Mouse (Mus musculus) CH12.LX (cell line): ENCODE data around the gene Pold1. TPM values are rescaled to one million over a fixed set of nuclear protein-coding genes. Genes with fewer than 3 reads are reported as not detected.

ENCODE experiments used
- DNase-seq: peaks from one replicate; pipeline ENCODE4 v3.0.0-alpha.2; 2013; ENCODE audit errors: extremely low read depth
- H3K27ac ChIP-seq: 2 replicates; pipeline ENCODE4 v1.5.1; 2012; ENCODE audit warnings: low read depth, mild to moderate bottlenecking, control low read depth, moderate library complexity; ENCODE audit not compliant: insufficient read depth
- H3K27me3 ChIP-seq: replicated peaks from 2 replicates; pipeline ENCODE3; 2012; ENCODE audit warnings: inconsistent platforms
- H3K36me3 ChIP-seq, 2 experiments: replicated peaks in 1 of 2; 2 replicates each; pipeline versions ENCODE3 to v1.6.1; 2012; ENCODE audit warnings: inconsistent platforms in 1 of 2, low read length in 1 of 2, mild to moderate bottlenecking in 1 of 2, mixed read lengths in 1 of 2, moderate library complexity in 1 of 2; ENCODE audit not compliant: control insufficient read depth in 1 of 2, insufficient read depth in 1 of 2
- H3K4me1 ChIP-seq, 2 experiments: 2 replicates each; pipeline ENCODE4 v1.6.1; 2012; ENCODE audit warnings: inconsistent platforms in 1 of 2, moderate library complexity in 1 of 2; ENCODE audit not compliant: insufficient read depth in 2 of 2, control insufficient read depth in 1 of 2
- H3K4me2 ChIP-seq: 2 replicates; pipeline ENCODE4 v1.6.1; 2012; ENCODE audit warnings: low read depth, mild to moderate bottlenecking, control low read depth; ENCODE audit not compliant: poor library complexity, insufficient read depth, severe bottlenecking
- H3K4me3 ChIP-seq, 3 experiments: fragments of 150-350 bp in 1 of 3; sonication (generic) in 1 of 3; replicated peaks in 1 of 3; 2 replicates each; pipeline versions ENCODE3 to v1.5.1; 2011 to 2012; ENCODE audit warnings: low read depth in 2 of 3, low read length in 2 of 3, mild to moderate bottlenecking in 2 of 3, moderate library complexity in 2 of 3, control low read depth in 1 of 3, improper control_type of control experiment in 1 of 3, inconsistent platforms in 1 of 3, mixed read lengths in 1 of 3; ENCODE audit not compliant: poor library complexity in 1 of 3
- H3K79me2 ChIP-seq: replicated peaks from 2 replicates; pipeline ENCODE4 v1.6.1; 2012; ENCODE audit warnings: mild to moderate bottlenecking, moderate library complexity; ENCODE audit not compliant: control insufficient read depth, poor library complexity, insufficient read depth, severe bottlenecking; ENCODE audit errors: extremely low read depth
- H3K9ac ChIP-seq: 2 replicates; pipeline ENCODE4 v1.6.1; 2012; ENCODE audit warnings: low read depth, mild to moderate bottlenecking, control low read depth, moderate library complexity; ENCODE audit not compliant: insufficient read depth
- H3K9me3 ChIP-seq: replicated peaks from 2 replicates; pipeline ENCODE3; 2012; ENCODE audit warnings: low read length, inconsistent platforms, mixed read lengths
- BHLHE40 ChIP-seq: IDR thresholded peaks from 2 replicates; pipeline ENCODE4 v1.6.1; 2011; ENCODE audit warnings: mild to moderate bottlenecking, low read depth, low read length, improper control_type of control experiment
- CHD1 ChIP-seq: IDR thresholded peaks from 2 replicates; pipeline ENCODE4 v1.6.1; 2012; ENCODE audit warnings: low read depth, low read length, improper control_type of control experiment, inconsistent platforms
- CHD2 ChIP-seq: IDR thresholded peaks from 2 replicates; pipeline ENCODE4 v1.6.1; 2011; ENCODE audit warnings: low read length, improper control_type of control experiment
- CTCF ChIP-seq, 2 experiments: IDR thresholded peaks in 1 of 2; conservative IDR thresholded peaks in 1 of 2; 2 replicates each; pipeline ENCODE4 v1.5.1; 2011 to 2012; ENCODE audit warnings: low read depth in 2 of 2, low read length in 2 of 2, improper control_type of control experiment in 1 of 2, inconsistent platforms in 1 of 2, mild to moderate bottlenecking in 1 of 2, moderate library complexity in 1 of 2
- ETS1 ChIP-seq: conservative IDR thresholded peaks from 2 replicates; pipeline ENCODE4 v1.6.1; 2012; ENCODE audit warnings: low read depth, mild to moderate bottlenecking, inconsistent platforms, low read length, improper control_type of control experiment, moderate library complexity
- GABPA ChIP-seq: IDR thresholded peaks from 2 replicates; pipeline ENCODE4 v1.6.1; 2012; ENCODE audit warnings: low read depth, low read length, improper control_type of control experiment, inconsistent platforms; ENCODE audit not compliant: insufficient replicate concordance
- KAT2A ChIP-seq: IDR thresholded peaks from 2 replicates; pipeline ENCODE4 v1.6.1; 2012; ENCODE audit warnings: low read length, improper control_type of control experiment, inconsistent platforms; ENCODE audit not compliant: insufficient replicate concordance
- MAX ChIP-seq: IDR thresholded peaks from 2 replicates; pipeline ENCODE4 v1.6.1; 2011; ENCODE audit warnings: low read length, improper control_type of control experiment
- MAZ ChIP-seq: IDR thresholded peaks from 2 replicates; pipeline ENCODE4 v1.6.1; 2012; ENCODE audit warnings: low read depth, mild to moderate bottlenecking, inconsistent platforms, low read length, improper control_type of control experiment, moderate library complexity
- MEF2A ChIP-seq: IDR thresholded peaks from 2 replicates; pipeline ENCODE4 v1.6.1; 2014; ENCODE audit warnings: low read depth, mild to moderate bottlenecking, inconsistent platforms, low read length, improper control_type of control experiment, borderline replicate concordance
- MYC ChIP-seq: IDR thresholded peaks from 2 replicates; pipeline ENCODE4 v1.6.1; 2011; ENCODE audit warnings: low read depth, mild to moderate bottlenecking, improper control_type of control experiment, low read length
- NRF1 ChIP-seq: IDR thresholded peaks from 2 replicates; pipeline ENCODE4 v1.6.1; 2014; ENCODE audit warnings: low read depth, mild to moderate bottlenecking, inconsistent platforms, low read length, improper control_type of control experiment, moderate library complexity
- POLR2A ChIP-seq: IDR thresholded peaks from 2 replicates; pipeline ENCODE4 v1.6.1; 2011; ENCODE audit warnings: low read depth, mild to moderate bottlenecking, improper control_type of control experiment, low read length
- RCOR1 ChIP-seq: conservative IDR thresholded peaks from 2 replicates; pipeline ENCODE4 v1.6.1; 2012; ENCODE audit warnings: low read depth, mild to moderate bottlenecking, inconsistent platforms, low read length, improper control_type of control experiment
- SIN3A ChIP-seq: IDR thresholded peaks from 2 replicates; pipeline ENCODE4 v1.6.1; 2012; ENCODE audit warnings: low read length, improper control_type of control experiment, inconsistent platforms
- SMC3 ChIP-seq: IDR thresholded peaks from 2 replicates; pipeline ENCODE4 v1.6.1; 2011; ENCODE audit warnings: low read depth, low read length, improper control_type of control experiment
- TBP ChIP-seq: conservative IDR thresholded peaks from 2 replicates; pipeline ENCODE4 v1.6.1; 2011; ENCODE audit warnings: low read depth, low read length, improper control_type of control experiment
- UBTF ChIP-seq: IDR thresholded peaks from 2 replicates; pipeline ENCODE4 v1.6.1; 2012; ENCODE audit warnings: low read depth, mild to moderate bottlenecking, inconsistent platforms, low read length, improper control_type of control experiment, moderate library complexity
- USF1 ChIP-seq: IDR thresholded peaks from 2 replicates; pipeline ENCODE4 v1.6.1; 2014; ENCODE audit warnings: low read depth, mild to moderate bottlenecking, inconsistent platforms, low read length, improper control_type of control experiment
- USF2 ChIP-seq: conservative IDR thresholded peaks from 2 replicates; pipeline ENCODE4 v1.6.1; 2011; ENCODE audit warnings: low read depth, low read length, improper control_type of control experiment
- ZC3H11A ChIP-seq: IDR thresholded peaks from 2 replicates; pipeline ENCODE4 v1.6.1; 2012; ENCODE audit warnings: low read depth, mild to moderate bottlenecking, inconsistent platforms, low read length, improper control_type of control experiment
- ZKSCAN1 ChIP-seq: IDR thresholded peaks from 2 replicates; pipeline ENCODE4 v1.6.1; 2012; ENCODE audit warnings: low read depth, inconsistent platforms, low read length, improper control_type of control experiment, borderline replicate concordance
- ZMIZ1 ChIP-seq: IDR thresholded peaks from 2 replicates; pipeline ENCODE4 v1.6.1; 2012; ENCODE audit warnings: low read depth, mild to moderate bottlenecking, inconsistent platforms, low read length, improper control_type of control experiment
- dilution Hi-C: fragments of 300-500 bp; cut with MboI; formaldehyde crosslinking; loops from 2 replicates; pipeline ENCODE4 v1.14.3; 2020; ENCODE audit warnings: low sequenced_read_pairs; ENCODE audit not compliant: extremely low pct_unique_long_range_greater_than_20kb, extremely low pct_ligation_motif_present
- in situ Hi-C: fragments of 300-500 bp; cut with MboI; formaldehyde crosslinking; loops from 3 replicates; pipeline ENCODE4 v1.14.3; 2019; ENCODE audit warnings: low sequenced_read_pairs, low pct_ligation_motif_present, low pct_unique_long_range_greater_than_20kb, mixed read lengths
- polyA plus RNA-seq: library from polyadenylated mRNA; unstranded; fragments of >175 nt; gene quantifications from 2 replicates; pipeline ENCODE4 v1.2.1, GENCODE M21; 2012; ENCODE audit warnings: low read depth; ENCODE audit not compliant: insufficient read length
- total RNA-seq, 2 experiments: library from RNA; depleted of rRNA; stranded (reverse); fragments of 300-350 nt in 1 of 2; fragments of >200 nt in 1 of 2; gene quantifications; 2 replicates each; pipeline ENCODE4 v1.2.3; 2012 to 2014

Gene Pold1
- total and polyA plus RNA-seq, 3 experiments: 49.3 to 131 (median 67.6) TPM

GRCm38 (mm10) chr7:44551731-44552130 is 3.1 kb upstream of the Pold1 start:
- dilution Hi-C loops: no loop called here
- Histone ChIP-seq H3K36me3 (peaks cover 30 to 37% of the 10 kb centered on the region in 2 experiments), H3K4me3 (no peak overlapping the region), H3K27ac (no peak overlapping the region), H3K9me3 (no peaks in the 10 kb centered on the region), H3K27me3 (no peaks in the 10 kb centered on the region), H3K79me2 (peaks cover 6% of the 10 kb centered on the region; the same call in 1 of the 2 replicates), H3K4me2 (no peak overlapping the region), H3K9ac (no peak overlapping the region), H3K4me1 (peaks cover 11 to 27% of the 10 kb centered on the region in 2 experiments)
- no peak for DNase-seq
- TF ChIP-seq CHD1 (no peak), NRF1 (no peak), CTCF (conservative IDR thresholded peaks at IDR 0.05 in 1 of 2, IDR thresholded peaks at IDR 0.05 in 1 of 2; ENCODE audit: low read depth in 2 of 2, low read length in 2 of 2) (no peak), SMC3 (no peak), ETS1 (no peak), TBP (no peak), CHD2 (no peak), ZMIZ1 (no peak), ZC3H11A (no peak), MYC (no peak), SIN3A (no peak), GABPA (no peak), UBTF (no peak), USF1 (no peak), MAZ (no peak), RCOR1 (no peak), BHLHE40 (no peak), ZKSCAN1 (no peak), POLR2A (no peak), MAX (no peak)
- in situ Hi-C loops: loop anchor here (5.0 kb wide), 1 partner anchor 44 kb away; no protein-coding TSS in a partner anchor

- peaks cover 12 to 27% of the 10 kb centered on the region in 2 experiments for H3K4me1 ChIP-seq
- in situ Hi-C loops: loop anchor here (5.0 kb wide), 1 partner anchor 44 kb away; no protein-coding TSS in a partner anchor
- no peak overlapping the region for H3K9ac ChIP-seq
- no peaks in the 10 kb centered on the region for H3K27me3 ChIP-seq
- no peak overlapping the region for H3K4me3 ChIP-seq
- H3K27ac ChIP-seq: no peak overlapping the region
- dilution Hi-C loops: no loop called here
- H3K79me2 ChIP-seq: peaks cover 10% of the 10 kb centered on the region; the same call in 1 of the 2 replicates
- TF ChIP-seq MAX (no peak), ZC3H11A (no peak), GABPA (no peak), KAT2A (no peak), USF2 (no peak), MAZ (no peak), MEF2A (no peak), UBTF (no peak)
- H3K36me3 ChIP-seq: peaks cover 30 to 37% of the 10 kb centered on the region in 2 experiments
- no peak overlapping the region for H3K4me2 ChIP-seq
- DNase-seq: no peak
- H3K9me3 ChIP-seq: no peaks in the 10 kb centered on the region
Observed at GRCm38 (mm10) chr7:44551301-44551700, 2.7 kb upstream of the Pold1 start.
